Comparison of ENCODE assay signal across 13 mouse cellular contexts in the genomic region with DNA sequence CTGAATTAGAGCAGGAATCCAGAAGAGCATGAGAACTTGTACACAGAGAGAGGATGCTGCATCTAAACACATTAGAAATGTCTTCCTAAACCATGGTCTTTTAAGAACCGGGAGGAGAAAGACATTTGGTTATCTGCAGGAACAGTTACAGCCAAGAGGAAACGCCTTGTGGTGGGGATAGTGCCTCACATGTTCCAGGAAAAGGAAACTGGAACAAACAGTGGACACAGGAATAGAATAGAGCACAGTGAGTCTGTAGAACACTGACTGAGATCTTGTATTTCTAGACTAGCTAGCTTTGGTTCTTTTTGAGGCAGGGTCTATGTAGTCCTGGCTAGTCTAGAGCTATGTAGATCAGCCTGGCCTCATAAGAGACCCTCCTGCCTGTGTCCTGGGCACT. TPM values are rescaled to one million over a fixed set of nuclear protein-coding genes. Genes with fewer than 3 reads are reported as not detected.
DNase-seq lines count a peak whose midpoint lies in the region; TF ChIP-seq lines count a peak whose summit lies in the region.
"Had no signal": no experiment of that assay in that cellular context is flagged by ENCODE, and none has a peak within 500 bp of the region (broad histone marks: within the 10 kb centered on the region; RNA-seq: fewer than 3 reads in every experiment).

No protein-coding gene starts in this region.

- peak; percentile 56 for DNase-seq in kidney, adult 2 months
- no peak for DNase-seq in kidney, adult 8-10 months
- DNase-seq in heart, postnatal 10 days, result peak; percentile 40 to 47
- peak; percentile 79 for DNase-seq in lung, postnatal 25 days (ENCODE audit: low spot score)
- no peak for DNase-seq in left cerebral cortex, postnatal 25 days (ENCODE audit: low spot score in 2 of 2)
- no peak for DNase-seq in thymus, postnatal 10 days (ENCODE audit: low spot score in 2 of 2)
- DNase-seq: cerebellum, adult 11 months; right cerebral cortex, postnatal 4 days; thymus, adult 18-20 months had no signal

- H3K36me3 ChIP-seq in kidney, adult 2 months (ENCODE audit: control insufficient read depth, insufficient read depth, low read length), result peaks cover 13% of the 10 kb centered on the region

- TF ChIP-seq POLR2A in kidney, adult 2 months (IDR thresholded peaks at IDR 0.05; ENCODE audit: low read depth, low read length), result no peak

- TF ChIP-seq CTCF in kidney, adult 2 months (conservative IDR thresholded peaks at IDR 0.05; ENCODE audit: insufficient read depth, insufficient read length, low read depth, low read length), result no peak

- intact Hi-C loops in heart, postnatal 10 days (cut with DNase I), result loop anchor here (1.0 to 2.0 kb wide), 2 partner anchors 18 to 28 kb away; no protein-coding TSS in a partner anchor
- intact Hi-C loops in left cerebral cortex, postnatal 25 days (cut with DNase I), result no loop called here

- H3K27me3 ChIP-seq in kidney, adult 2 months (replicated peaks; ENCODE audit: control insufficient read depth, insufficient read depth, low read length), result no peaks in the 10 kb centered on the region
- H3K27me3 ChIP-seq: embryonic facial prominence, embryonic 13.5 days; midbrain, embryonic 12.5 days had no signal

- H3K27ac ChIP-seq in kidney, adult 2 months (ENCODE audit: insufficient read depth, low read depth, low read length), result peak overlapping the region; percentile 67
- H3K27ac ChIP-seq in brown adipose tissue, adult 24 weeks (replicated peaks; ENCODE audit: low read depth, low read length), result peak overlapping the region; percentile 97
- H3K27ac ChIP-seq: embryonic facial prominence, embryonic 13.5 days; midbrain, embryonic 12.5 days had no signal

- H3K4me3 ChIP-seq in kidney, adult 2 months (ENCODE audit: insufficient read depth, low read depth, low read length), result no peak overlapping the region
- H3K4me3 ChIP-seq in brown adipose tissue, adult 24 weeks (ENCODE audit: insufficient read depth, low read depth, low read length), result no peak overlapping the region
- H3K4me3 ChIP-seq: embryonic facial prominence, embryonic 13.5 days; midbrain, embryonic 12.5 days had no signal

- 70% methylated on average over 2 of the region's 2 CpGs for WGBS in kidney, adult 2 months

- H3K4me1 ChIP-seq in kidney, adult 2 months (ENCODE audit: control insufficient read depth, insufficient read depth, low read length), result no peaks in the 10 kb centered on the region
- peaks cover 6% of the 10 kb centered on the region; the same call in 1 of the 2 replicates for H3K4me1 ChIP-seq in brown adipose tissue, adult 24 weeks (ENCODE audit: control insufficient read depth, insufficient read depth, insufficient read length, low read length)
- H3K4me1 ChIP-seq: embryonic facial prominence, embryonic 13.5 days; midbrain, embryonic 12.5 days had no signal

RNA-seq across cellular contexts. Expression of gene Ybx1, which starts 19.2 kb away (rescaled TPM):
- polyA plus RNA-seq in kidney, adult 2 months (2012; rRNA removed), result 202 and 242 TPM in 2 replicates
- 573 and 1,023 TPM in 2 replicates for polyA plus RNA-seq in brown adipose tissue, adult 24 weeks (2012; ENCODE audit: insufficient read depth, insufficient read length, missing spikeins)
- total RNA-seq in heart, postnatal 10 days (2021), result 100 to 1,000 TPM; 750 to 806 TPM
- 100 to 1,000 TPM; 218 to 230 TPM for total RNA-seq in left cerebral cortex, postnatal 25 days (2021)

RNA-seq across cellular contexts. Expression of gene Cldn19, which starts 20.0 kb away (rescaled TPM):
- polyA plus RNA-seq in kidney, adult 2 months (2012; rRNA removed), result 83.6 and 95.0 TPM in 2 replicates
- 0.46 TPM in 1 of 2 replicates, not detected in the other for polyA plus RNA-seq in brown adipose tissue, adult 24 weeks (2012; ENCODE audit: insufficient read depth, insufficient read length, missing spikeins)
- under 1 TPM; 0.17 to 0.43 TPM for total RNA-seq in heart, postnatal 10 days (2021)
- under 1 TPM; 0.43 to 0.44 TPM for total RNA-seq in left cerebral cortex, postnatal 25 days (2021)
- polyA plus RNA-seq: activated CD4-positive, CD25-positive, alpha-beta regulatory T cell, adult 4 months had no signal

RNA-seq across cellular contexts. Expression of gene P3h1, which starts 42.5 kb away (rescaled TPM):
- polyA plus RNA-seq in kidney, adult 2 months (2012; rRNA removed), result 16.0 and 18.0 TPM in 2 replicates
- polyA plus RNA-seq in brown adipose tissue, adult 24 weeks (2012; ENCODE audit: insufficient read depth, insufficient read length, missing spikeins), result 5.7 and 6.5 TPM in 2 replicates
- total RNA-seq in heart, postnatal 10 days (2021), result 10 to 100 TPM; 23.5 to 24.7 TPM
- total RNA-seq in left cerebral cortex, postnatal 25 days (2021), result 1 to 10 TPM; 6.5 to 6.9 TPM

RNA-seq across cellular contexts. Expression of gene AU022252, which starts 42.7 kb away (rescaled TPM):
- polyA plus RNA-seq in kidney, adult 2 months (2012; rRNA removed), result 9.9 and 11.8 TPM in 2 replicates
- 4.3 and 6.8 TPM in 2 replicates for polyA plus RNA-seq in brown adipose tissue, adult 24 weeks (2012; ENCODE audit: insufficient read depth, insufficient read length, missing spikeins)
- 10 to 100 TPM; 13.8 to 18.2 TPM for total RNA-seq in heart, postnatal 10 days (2021)
- 10 to 100 TPM; 33.4 to 34.2 TPM for total RNA-seq in left cerebral cortex, postnatal 25 days (2021)

RNA-seq across cellular contexts. Expression of gene Ppih, which starts 45.1 kb away (rescaled TPM):
- polyA plus RNA-seq in kidney, adult 2 months (2012; rRNA removed), result 7.1 and 11.2 TPM in 2 replicates
- 15.4 and 17.0 TPM in 2 replicates for polyA plus RNA-seq in brown adipose tissue, adult 24 weeks (2012; ENCODE audit: insufficient read depth, insufficient read length, missing spikeins)
- total RNA-seq in heart, postnatal 10 days (2021), result 10 to 100 TPM; 15.1 to 15.4 TPM
- total RNA-seq in left cerebral cortex, postnatal 25 days (2021), result 10 to 100 TPM; 16.2 to 21.6 TPM

Comparison
In these comparisons a context has a peak if more than half of its experiments do, and no peak if none do; other contexts are left out.
1. DNase-seq: peak in kidney, adult 2 months (single experiment), heart, postnatal 10 days (2 of 2) and lung, postnatal 25 days (single experiment); none in kidney, adult 8-10 months (0 of 2), left cerebral cortex, postnatal 25 days (0 of 2) and thymus, postnatal 10 days (0 of 2).